8 mouse cellular contexts compared by ENCODE assay signal in genomic region chr9:27288442-27288841, GRCm38 (mm10). TPM values are rescaled to one million over a fixed set of nuclear protein-coding genes. Genes with fewer than 3 reads are reported as not detected.
DNase-seq lines count a peak whose midpoint lies in the region; ATAC-seq lines count a peak whose summit lies in the region.

No protein-coding gene starts in this region.

- DNase-seq in cerebellum, postnatal 14 days, result peak; percentile 41 to 47
- DNase-seq in cerebellum, adult 18-20 months, result no peak
- DNase-seq in lung, postnatal 4 days, result no peak
- peak; percentile 62 for DNase-seq in hindbrain, embryonic 10.5 days (ENCODE audit: low spot score)
- no peak for DNase-seq in layer of hippocampus, adult 8-10 months (ENCODE audit: low spot score in 2 of 2)
- DNase-seq in urinary bladder, adult 2 months (ENCODE audit: low spot score), result no peak

- no peak overlapping the region for H3K4me2 ChIP-seq in lung, embryonic 15.5 days
- 0 out of 2 replicates have a peak overlapping the region, but pooled peaks have one; percentile 12 for H3K4me2 ChIP-seq in neural tube, embryonic 12.5 days (replicated peaks)

- peaks cover 10% of the 10 kb centered on the region; the same call in 1 of the 2 replicates for H3K4me1 ChIP-seq in lung, embryonic 15.5 days
- peaks cover 32% of the 10 kb centered on the region for H3K4me1 ChIP-seq in hindbrain, embryonic 10.5 days (replicated peaks)
- H3K4me1 ChIP-seq in neural tube, embryonic 12.5 days, result peaks cover 26% of the 10 kb centered on the region

- ATAC-seq in lung, embryonic 15.5 days (ENCODE audit: borderline replicate concordance, extremely low read depth, low FRiP score, low TSS enrichment), result peak; percentile 50; the same call in 1 of the 2 replicates
- peak; percentile 83 for ATAC-seq in neural tube, embryonic 12.5 days (ENCODE audit: low FRiP score, low read depth)

- no peaks in the 10 kb centered on the region for H3K27me3 ChIP-seq in lung, embryonic 15.5 days
- H3K27me3 ChIP-seq in hindbrain, embryonic 10.5 days (ENCODE audit: insufficient read depth, poor library complexity, severe bottlenecking), result peaks cover 26% of the 10 kb centered on the region
- H3K27me3 ChIP-seq in neural tube, embryonic 12.5 days (replicated peaks), result peaks cover 35% of the 10 kb centered on the region

- no peaks in the 10 kb centered on the region for H3K9me3 ChIP-seq in lung, embryonic 15.5 days
- H3K9me3 ChIP-seq in hindbrain, embryonic 10.5 days, result no peaks in the 10 kb centered on the region
- no peaks in the 10 kb centered on the region for H3K9me3 ChIP-seq in neural tube, embryonic 12.5 days

- H3K27ac ChIP-seq in lung, embryonic 15.5 days, result no peak overlapping the region
- H3K27ac ChIP-seq in hindbrain, embryonic 10.5 days, result 0 out of 2 replicates have a peak overlapping the region, but pooled peaks have one; percentile 50
- H3K27ac ChIP-seq in neural tube, embryonic 12.5 days, result no peak overlapping the region

- H3K9ac ChIP-seq in lung, embryonic 15.5 days, result no peak overlapping the region
- no peak overlapping the region for H3K9ac ChIP-seq in neural tube, embryonic 12.5 days

- no peak overlapping the region for H3K4me3 ChIP-seq in lung, embryonic 15.5 days
- no peak overlapping the region for H3K4me3 ChIP-seq in hindbrain, embryonic 10.5 days
- no peak overlapping the region for H3K4me3 ChIP-seq in neural tube, embryonic 12.5 days

- H3K36me3 ChIP-seq in lung, embryonic 15.5 days, result no peaks in the 10 kb centered on the region
- no peaks in the 10 kb centered on the region for H3K36me3 ChIP-seq in hindbrain, embryonic 10.5 days
- H3K36me3 ChIP-seq in neural tube, embryonic 12.5 days, result no peaks in the 10 kb centered on the region

- 9% methylated on average over 7 of the region's 7 CpGs for WGBS in lung, embryonic 15.5 days
- 21% methylated on average over 7 of the region's 7 CpGs for WGBS in hindbrain, embryonic 10.5 days
- WGBS in neural tube, embryonic 12.5 days, result 10% methylated on average over 7 of the region's 7 CpGs

RNA-seq across cellular contexts. Expression of gene Igsf9b, which starts 10.6 kb away (rescaled TPM):
- polyA plus RNA-seq in lung, embryonic 15.5 days (2015; fragmentation: Nextera tagmentation; extraction: Ambion mirVana), result 3.0 and 3.1 TPM in 2 replicates
- 6.8 and 6.9 TPM in 2 replicates for polyA plus RNA-seq in hindbrain, embryonic 10.5 days (2016; fragmentation: Nextera tagmentation; extraction: Ambion mirVana)
- 8.2 and 9.2 TPM in 2 replicates for polyA plus RNA-seq in neural tube, embryonic 12.5 days (2016; fragmentation: Nextera tagmentation; extraction: Ambion mirVana)
- 10 to 100 TPM; 23.7 to 33.5 (median 27.2) TPM for total RNA-seq in layer of hippocampus, adult 8-10 months (2022)
- polyA plus RNA-seq in urinary bladder, adult 2 months (2012; rRNA removed), result 6.3 and 7.7 TPM in 2 replicates

Comparison
In these comparisons a context has a peak if more than half of its experiments do, and no peak if none do; other contexts are left out.
1. DNase-seq: peak in cerebellum, postnatal 14 days (2 of 2) and hindbrain, embryonic 10.5 days (single experiment); none in cerebellum, adult 18-20 months (0 of 2), lung, postnatal 4 days (0 of 2), layer of hippocampus, adult 8-10 months (0 of 2) and urinary bladder, adult 2 months (single experiment).